Mouse (Mus musculus) layer of hippocampus, adult 8-10 months (tissue): ENCODE measurements around the gene Pklr. TPM values are rescaled to one million over a fixed set of nuclear protein-coding genes. Genes with fewer than 3 reads are reported as not detected.

ENCODE experiments used
- DNase-seq, 2 experiments: peaks; one replicate each; pipeline ENCODE4 v3.0.0; 2022; ENCODE audit warnings: low spot score in 2 of 2
- total RNA-seq, 4 experiments: library from RNA; stranded (reverse); gene quantifications; 2 replicates each; pipeline ENCODE4 v1.2.4; 2022

The Pklr gene
- total RNA-seq, result under 1 TPM in 1 of 4 experiments, not detected in 3; 0.14 TPM

- DNase-seq, result no peak
Measured at GRCm38 (mm10) chr3:89135958-89136357, at the start of gene Pklr. Pklr (plus strand) TSS chr3:89136142.

DNA sequence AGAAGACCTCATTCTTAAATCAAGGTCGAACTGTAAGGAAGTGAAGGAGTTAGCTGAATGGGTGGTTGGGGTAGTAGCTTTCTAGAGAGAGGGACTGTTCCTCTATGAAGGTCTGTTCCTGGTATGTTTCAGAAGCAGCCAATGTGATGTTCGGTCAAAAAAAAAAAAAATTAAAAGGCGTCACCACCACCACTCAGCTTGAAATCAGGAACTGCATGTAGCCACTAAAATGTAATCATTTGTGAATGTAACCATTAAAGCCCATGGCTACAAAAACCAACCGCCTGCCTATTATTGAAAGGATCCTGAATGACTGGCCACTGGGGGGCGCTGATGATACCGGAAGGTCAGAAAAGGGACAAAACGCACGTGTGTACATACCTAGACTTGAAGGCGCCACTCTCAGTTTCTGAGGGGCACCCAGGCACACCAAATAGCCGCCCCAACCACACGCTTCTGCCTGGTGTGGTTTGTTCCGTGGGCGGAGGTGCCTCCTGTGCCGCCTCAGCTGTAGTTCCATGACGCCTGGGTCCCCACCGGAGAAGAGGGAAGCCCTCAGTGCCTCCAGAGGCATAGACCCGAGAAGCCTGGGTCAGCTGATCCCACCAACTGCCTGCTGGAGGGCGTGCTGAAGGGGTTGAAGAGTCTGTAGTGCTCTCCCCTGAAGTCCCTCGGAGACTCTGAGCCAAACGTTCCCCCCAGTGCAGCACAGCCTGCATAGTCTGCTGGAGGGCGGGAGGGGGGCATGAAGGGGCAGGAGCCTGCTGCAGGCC is 48.4 kb upstream of the Pklr start:
- DNase-seq, result peak in 1 of 2 experiments; percentile 81

- DNase-seq, result no peak
Measured at GRCm38 (mm10) chr3:89088974-89089373, 47.0 kb upstream of the Pklr start.

- peak; percentile 83 to 85 for DNase-seq
Measured at GRCm38 (mm10) chr3:89089882-89090591, 45.9 kb upstream of the Pklr start.

DNA sequence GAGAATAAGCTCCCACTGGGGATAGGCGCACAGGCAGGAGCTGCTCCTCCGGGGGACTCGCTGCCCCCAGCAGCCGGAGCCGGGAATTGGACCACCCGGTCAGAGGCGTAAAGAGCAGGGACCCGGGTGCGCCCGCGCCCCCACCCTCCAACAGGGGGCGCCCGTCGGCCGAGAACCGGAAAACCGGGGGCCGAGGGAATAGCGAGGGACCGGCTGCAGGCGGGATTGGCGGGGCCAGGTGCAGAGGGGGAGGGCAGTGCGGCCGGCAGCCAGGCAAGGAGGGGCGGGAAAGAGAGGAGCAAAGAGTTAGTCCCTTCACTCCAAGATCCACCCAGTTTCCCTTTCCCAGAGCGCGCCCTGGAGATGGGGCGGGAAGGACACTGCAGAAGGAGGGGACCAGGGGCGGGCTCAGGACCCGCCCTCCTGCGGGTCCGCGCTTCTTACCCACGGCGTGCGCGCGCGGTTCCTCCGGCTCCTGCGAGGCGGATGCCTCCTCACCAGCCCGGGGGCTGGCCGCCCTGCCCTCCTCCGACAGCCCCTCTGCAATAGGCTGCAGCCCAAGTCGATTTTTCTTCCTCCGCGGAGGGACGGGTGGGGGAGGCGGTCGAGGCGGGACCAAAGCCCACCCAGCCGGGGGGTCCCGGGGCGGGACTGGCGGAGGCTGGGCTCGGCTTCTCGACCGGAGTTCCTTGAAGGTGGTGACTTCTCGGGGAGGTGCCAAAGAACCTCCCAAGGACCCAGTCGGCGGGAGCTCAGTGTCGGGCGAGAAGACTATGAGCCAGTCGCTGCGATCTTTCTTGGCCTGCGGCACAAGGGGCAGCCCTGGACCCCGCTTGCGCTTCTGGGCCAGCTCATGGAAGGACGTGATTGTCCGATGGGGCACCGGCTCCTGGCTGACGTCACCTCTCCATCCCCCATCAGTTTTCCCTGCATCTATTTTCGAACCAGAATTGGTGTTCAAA is 45.0 kb upstream of the Pklr start:
- peak; percentile 69 to 81 for DNase-seq

GRCm38 (mm10) chr3:89091811-89092508 is 44.0 kb upstream of the Pklr start:
- no peak for DNase-seq

DNA sequence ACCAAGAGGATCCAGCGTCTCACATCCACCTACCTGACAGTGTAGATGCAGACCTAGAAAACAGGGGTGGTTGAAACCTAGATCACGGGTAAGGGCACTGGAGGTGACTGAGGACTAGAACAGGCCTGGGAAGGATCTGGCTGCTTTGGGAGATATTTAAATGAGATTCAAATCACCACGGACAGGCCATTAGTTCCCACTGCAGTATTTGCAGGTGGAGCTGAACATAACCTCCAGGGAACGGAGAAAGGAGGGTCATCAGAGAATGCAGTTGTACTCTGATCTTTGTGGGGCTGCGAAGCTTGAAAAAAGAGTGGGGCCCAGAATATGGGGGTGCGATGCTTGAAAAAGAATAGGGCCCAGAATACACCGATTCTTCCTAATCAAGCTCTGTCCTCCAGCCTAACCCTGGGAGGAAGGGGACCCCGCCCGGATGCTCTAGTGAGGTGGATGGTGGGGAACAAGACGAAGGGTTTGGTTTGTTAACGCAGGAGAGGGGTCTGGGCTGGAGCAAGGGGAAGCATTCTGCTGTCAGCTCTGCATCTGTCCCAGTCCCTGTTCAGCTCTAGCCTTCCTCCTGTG is 43.3 kb upstream of the Pklr start:
- no peak for DNase-seq

- peak; percentile 93 to 94 for DNase-seq
Measured at GRCm38 (mm10) chr3:89093175-89093574, 42.8 kb upstream of the Pklr start, which contains the start of gene Rusc1. Rusc1 (minus strand) TSS chr3:89093311.

DNA sequence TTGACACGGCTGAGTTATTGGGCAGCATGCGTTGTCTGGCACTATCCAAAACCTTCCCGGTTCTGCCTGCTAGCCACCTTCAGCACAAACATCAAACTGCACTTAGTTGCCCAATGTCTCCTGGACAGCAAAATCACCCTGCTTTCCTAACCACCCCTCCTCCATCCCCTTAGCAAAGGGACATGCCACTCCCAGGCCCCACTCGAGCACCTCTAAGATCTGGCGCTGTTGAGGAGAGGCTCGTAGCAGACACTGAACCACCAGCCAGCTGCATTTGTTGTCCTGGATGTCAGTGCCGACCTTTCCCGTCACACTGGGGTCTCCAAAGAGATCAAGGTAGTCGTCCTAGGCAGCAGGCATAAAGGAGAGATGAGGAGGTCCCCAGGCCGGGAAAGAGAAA is 41.9 kb upstream of the Pklr start:
- no peak for DNase-seq

GRCm38 (mm10) chr3:89100811-89101210 is 35.1 kb upstream of the Pklr start, which contains the start of gene Gm43738:
Gm43738 (minus strand) TSS chr3:89101099.
- no peak for DNase-seq

- no peak for DNase-seq
Measured at GRCm38 (mm10) chr3:89101459-89101811, 34.5 kb upstream of the Pklr start.

GRCm38 (mm10) chr3:89101812-89102494 is 34.0 kb upstream of the Pklr start, which contains the start of gene Fdps:
Fdps (minus strand) TSS chr3:89101959.
- DNase-seq, result peak; percentile 97 to 99

DNA sequence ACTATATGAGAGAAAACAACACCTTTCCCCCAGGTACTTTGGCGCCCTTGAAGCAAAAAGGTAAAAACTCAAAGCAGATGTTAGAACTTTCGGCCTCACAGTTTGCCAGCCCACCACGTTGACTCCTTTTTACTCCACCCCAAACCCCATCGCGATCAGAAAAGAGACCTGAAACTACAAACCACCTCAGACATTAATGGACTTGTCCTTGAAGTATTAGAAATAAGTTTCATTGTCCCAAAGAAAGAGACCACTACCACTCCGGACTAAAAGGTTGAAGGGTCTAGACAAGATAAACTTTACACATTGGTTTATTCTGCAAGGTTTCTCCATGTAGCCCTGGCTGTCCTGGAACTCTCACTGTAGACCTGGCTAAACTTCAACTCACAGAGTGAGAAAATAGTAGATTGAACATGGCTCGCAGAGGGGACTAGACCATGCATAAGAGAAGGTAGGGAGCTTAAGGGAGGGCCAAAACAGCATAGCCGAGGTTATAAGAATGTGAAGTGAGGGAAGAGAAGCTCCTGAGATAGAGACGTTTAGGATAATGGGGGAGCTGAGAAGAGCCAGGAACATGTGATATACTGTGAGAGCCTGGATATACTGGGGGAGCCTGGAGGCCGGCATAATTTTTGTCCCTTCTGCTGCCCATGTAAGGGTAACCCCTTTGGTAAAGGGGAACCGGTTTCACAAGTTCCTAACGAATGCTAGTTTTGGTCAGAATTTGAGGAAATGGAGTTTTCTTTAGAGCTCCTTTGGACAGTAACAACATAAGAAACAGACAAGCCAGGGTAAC is 33.2 kb upstream of the Pklr start:
- DNase-seq, result no peak

DNA sequence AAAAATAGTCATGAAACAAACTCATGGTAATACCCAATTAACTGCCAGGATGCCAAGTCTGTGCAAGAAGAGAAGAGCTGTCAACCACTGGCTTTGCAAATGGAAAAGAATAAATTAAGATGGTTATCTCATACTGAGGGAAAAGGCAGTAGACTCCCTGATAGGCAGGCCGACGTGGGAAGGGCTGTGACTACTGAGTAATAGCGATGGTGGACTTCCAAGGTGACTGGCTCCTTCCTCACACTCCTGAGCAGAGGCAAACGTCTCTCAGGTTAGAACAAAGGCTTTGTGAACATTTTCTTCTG is 32.7 kb upstream of the Pklr start:
- DNase-seq, result no peak

DNA sequence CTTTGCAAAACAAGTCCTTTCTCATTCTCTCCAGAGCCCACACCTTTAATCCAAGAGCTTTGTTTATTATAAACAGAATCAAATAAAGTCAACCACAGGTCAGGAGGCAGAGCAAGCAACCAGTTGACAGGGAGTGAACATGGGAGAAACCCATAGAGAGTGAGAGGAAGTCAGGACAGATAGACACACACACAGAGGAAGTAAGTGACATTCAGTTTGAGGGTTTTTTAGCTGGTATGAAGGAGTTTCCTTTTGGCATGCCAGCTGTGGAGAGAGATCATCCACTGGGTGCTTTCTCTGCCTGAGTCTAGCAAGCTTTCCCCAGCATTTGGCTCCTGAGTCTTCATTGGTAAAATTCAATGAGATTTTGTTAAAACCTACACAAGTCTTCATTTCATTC is 29.1 kb upstream of the Pklr start:
- DNase-seq, result no peak

DNA sequence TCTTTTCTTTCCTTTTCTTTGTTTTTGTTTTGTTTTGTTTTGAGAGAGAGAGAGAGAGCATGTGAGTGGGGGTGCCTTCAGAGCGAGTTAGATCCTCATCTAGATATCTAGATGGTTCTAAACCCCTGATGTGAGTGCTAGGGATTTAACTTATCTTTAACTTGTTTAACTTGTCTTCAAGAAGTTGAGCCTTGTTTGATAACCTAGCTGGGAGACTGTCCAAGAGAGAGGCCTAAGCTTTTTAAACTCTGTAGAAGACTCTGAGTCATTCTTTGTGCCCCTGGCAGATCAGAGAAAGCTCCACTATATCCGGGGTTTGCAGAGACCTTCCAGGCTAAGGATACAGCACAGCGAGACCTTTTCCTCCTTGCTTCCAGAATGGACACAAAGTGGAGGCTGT is 28.4 kb upstream of the Pklr start:
- DNase-seq, result no peak

DNA sequence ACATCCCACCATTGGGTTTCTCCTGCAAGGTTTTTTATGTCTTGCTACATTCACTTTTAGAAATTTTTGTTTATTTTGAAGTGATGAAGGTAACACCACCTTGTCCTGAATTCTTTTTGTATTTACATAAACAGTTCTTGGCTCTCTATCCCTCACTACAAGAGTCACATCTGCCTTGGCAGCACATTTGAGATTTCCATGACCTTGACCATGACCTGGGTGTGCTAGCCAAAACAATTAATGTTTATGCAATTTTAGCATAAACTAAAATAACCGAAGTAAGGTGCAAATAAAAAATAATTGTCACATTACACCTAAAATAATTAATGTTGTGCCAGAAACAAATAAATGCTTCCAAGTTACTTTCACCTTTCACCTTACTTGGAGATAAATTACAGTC is 27.8 kb upstream of the Pklr start:
- no peak for DNase-seq

DNA sequence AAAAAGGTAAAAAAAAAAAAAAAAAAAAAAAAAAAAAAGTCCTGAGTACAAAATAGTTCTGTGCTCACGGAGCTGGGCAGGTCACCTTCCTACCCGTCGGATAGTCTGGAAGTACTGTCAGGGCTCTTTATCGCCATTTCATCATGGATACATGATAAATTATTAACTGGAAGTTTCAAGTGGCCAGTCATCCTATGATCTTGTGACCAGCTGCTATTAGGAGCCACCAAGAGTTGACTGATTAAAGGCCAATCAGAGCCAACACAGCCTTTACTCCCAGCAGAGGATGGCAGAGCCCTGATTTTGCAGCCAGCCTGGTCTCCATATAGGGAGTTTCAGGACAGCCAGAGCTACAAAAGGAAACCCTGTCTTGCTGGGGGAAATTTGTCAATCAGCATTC is 22.9 kb upstream of the Pklr start:
- no peak for DNase-seq

DNA sequence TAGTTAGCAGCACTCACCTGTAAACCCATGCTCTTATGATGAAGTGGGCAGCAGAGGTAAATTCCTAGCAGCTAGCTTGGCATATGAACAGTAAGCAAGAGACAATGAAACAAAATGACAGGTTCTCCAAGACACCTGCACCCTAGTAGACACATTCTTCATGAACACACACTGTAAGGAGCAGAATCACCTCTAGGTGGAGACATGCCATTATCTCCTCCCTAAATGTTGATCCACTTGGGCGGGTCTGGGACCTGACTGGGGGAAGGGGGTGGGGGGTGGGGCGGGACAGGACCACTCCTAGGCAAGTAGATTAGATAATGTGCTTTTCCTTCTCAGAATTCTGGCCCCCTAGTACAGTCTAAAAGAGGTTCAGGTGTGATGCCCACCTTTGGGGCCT is 20.4 kb upstream of the Pklr start:
- no peak for DNase-seq
